Mouse (Mus musculus) liver, embryonic 12.5 days (tissue): ENCODE measurements around the gene Tnpo1. TPM values are rescaled to one million over a fixed set of nuclear protein-coding genes. Genes with fewer than 3 reads are reported as not detected.

Source experiments
- ATAC-seq: fragments of 200-750 bp; cut with Nextera tagmentation; 2 replicates; pipeline ENCODE4 v1.8.0; 2017; ENCODE audit warnings: moderate number of reproducible peaks, mild to moderate bottlenecking, moderate library complexity
- H3K27ac ChIP-seq: fragments of 300-500 bp; sonication (generic); 2 replicates; pipeline ENCODE4 v1.5.1; 2016; ENCODE audit warnings: mild to moderate bottlenecking
- H3K27me3 ChIP-seq: fragments of 300-500 bp; sonication (generic); replicated peaks from 2 replicates; pipeline ENCODE4 v1.6.1; 2016; ENCODE audit warnings: mild to moderate bottlenecking, moderate library complexity
- H3K36me3 ChIP-seq: fragments of 300-500 bp; sonication (generic); 2 replicates; pipeline ENCODE4 v1.6.1; 2016; ENCODE audit warnings: mild to moderate bottlenecking, moderate library complexity
- H3K4me1 ChIP-seq: fragments of 300-500 bp; sonication (generic); 2 replicates; pipeline ENCODE4 v1.6.1; 2016
- H3K4me2 ChIP-seq: fragments of 300-500 bp; sonication (generic); 2 replicates; pipeline ENCODE4 v1.6.1; 2016; ENCODE audit warnings: mild to moderate bottlenecking, moderate library complexity
- H3K4me3 ChIP-seq: fragments of 300-500 bp; sonication (generic); 2 replicates; pipeline ENCODE4 v1.5.1; 2016; ENCODE audit warnings: mild to moderate bottlenecking, moderate library complexity
- H3K9ac ChIP-seq: fragments of 300-500 bp; sonication (generic); 2 replicates; pipeline ENCODE4 v1.6.1; 2016; ENCODE audit warnings: mild to moderate bottlenecking, moderate library complexity
- H3K9me3 ChIP-seq: fragments of 300-500 bp; sonication (generic); replicated peaks from 2 replicates; pipeline ENCODE4 v1.6.1; 2016; ENCODE audit warnings: mild to moderate bottlenecking, moderate library complexity
- WGBS: fragments of 180-500 bp; shearing (Covaris S2); methylation state at CpG from one replicate; pipeline ENCODE4 v1.1.7; 2016; ENCODE audit not compliant: insufficient replicate concordance; 5-methylcytosine and 5-hydroxymethylcytosine counted together
- polyA plus RNA-seq: library from polyadenylated mRNA; unstranded; fragments of >200 nt; fragmentation: Nextera tagmentation; extraction: Ambion mirVana; gene quantifications from 2 replicates; pipeline ENCODE4 v1.2.1, GENCODE M21; 2016

Tnpo1 gene
- polyA plus RNA-seq, 1 experiment from 2014 or later, result 36.8 TPM

GRCm38 (mm10) chr13:98951951-98952350 lies 25.8 kb upstream of the Tnpo1 start:
- no peaks in the 10 kb centered on the region for H3K27me3 ChIP-seq
- H3K36me3 ChIP-seq, result no peaks in the 10 kb centered on the region
- ATAC-seq, result no peak
- no peaks in the 10 kb centered on the region for H3K9me3 ChIP-seq
- H3K4me2 ChIP-seq, result no peak overlapping the region
- H3K4me1 ChIP-seq, result peaks cover 8% of the 10 kb centered on the region
- H3K9ac ChIP-seq, result no peak overlapping the region
- no peak overlapping the region for H3K27ac ChIP-seq
- H3K4me3 ChIP-seq, result no peak overlapping the region
- WGBS, result 68% methylated on average over 7 of the region's 7 CpGs

- Histone ChIP-seq H3K36me3 (no peaks in the 10 kb centered on the region), H3K4me1 (peaks cover 10% of the 10 kb centered on the region), H3K27ac (no peak overlapping the region), H3K9me3 (no peaks in the 10 kb centered on the region), H3K27me3 (no peaks in the 10 kb centered on the region), H3K9ac (no peak overlapping the region), H3K4me3 (no peak overlapping the region), H3K4me2 (no peak overlapping the region)
- WGBS, result 64% methylated on average over 4 of the region's 4 CpGs
- no peak for ATAC-seq
Observed at GRCm38 (mm10) chr13:98948146-98948545, 22.0 kb upstream of the Tnpo1 start.

DNA sequence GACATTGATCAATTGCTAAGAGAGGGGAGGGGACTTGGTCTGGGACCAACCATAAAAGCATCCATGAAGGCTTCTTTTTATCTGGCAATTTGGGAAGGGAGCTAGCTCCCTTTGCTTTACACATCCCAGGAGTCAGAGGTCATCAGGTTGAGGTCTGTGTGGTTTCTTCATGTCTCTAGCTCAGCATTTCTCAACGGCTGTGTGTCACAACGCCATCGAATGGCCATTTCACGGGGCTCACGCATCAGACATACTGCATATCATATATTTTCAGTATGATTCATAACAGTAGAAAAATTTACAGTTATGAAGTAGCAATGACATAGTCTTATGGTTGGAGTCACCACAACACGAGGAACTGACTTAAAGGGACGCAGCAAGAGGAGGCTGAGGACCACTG lies 20.2 kb upstream of the Tnpo1 start:
- WGBS, result 75% methylated on average over 7 of the region's 7 CpGs
- no peaks in the 10 kb centered on the region for H3K27me3 ChIP-seq
- H3K4me3 ChIP-seq, result no peak overlapping the region
- no peaks in the 10 kb centered on the region for H3K36me3 ChIP-seq
- H3K27ac ChIP-seq, result no peak overlapping the region
- no peak overlapping the region for H3K9ac ChIP-seq
- no peak overlapping the region for H3K4me2 ChIP-seq
- H3K9me3 ChIP-seq, result no peaks in the 10 kb centered on the region
- no peak for ATAC-seq
- H3K4me1 ChIP-seq, result peaks cover 22% of the 10 kb centered on the region

DNA sequence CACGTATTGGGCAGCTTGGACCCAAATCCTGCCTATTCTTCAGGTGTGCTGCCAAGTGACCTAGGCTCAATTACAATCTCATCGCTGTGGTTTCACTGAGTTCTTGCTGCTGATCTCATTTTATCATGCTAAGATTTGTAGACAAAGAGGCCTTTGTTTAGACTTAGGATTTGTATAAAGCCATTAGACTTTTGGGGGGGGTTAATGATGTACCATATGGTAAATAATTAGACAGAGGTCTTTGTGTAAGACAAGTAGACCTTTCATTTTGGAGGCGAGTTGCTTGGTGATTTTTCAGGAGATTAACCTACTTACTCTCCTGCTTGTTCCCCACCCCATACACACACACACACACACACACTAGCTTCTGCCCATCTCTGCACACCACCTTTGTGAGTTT lies 19.7 kb upstream of the Tnpo1 start:
- no peaks in the 10 kb centered on the region for H3K27me3 ChIP-seq

DNA sequence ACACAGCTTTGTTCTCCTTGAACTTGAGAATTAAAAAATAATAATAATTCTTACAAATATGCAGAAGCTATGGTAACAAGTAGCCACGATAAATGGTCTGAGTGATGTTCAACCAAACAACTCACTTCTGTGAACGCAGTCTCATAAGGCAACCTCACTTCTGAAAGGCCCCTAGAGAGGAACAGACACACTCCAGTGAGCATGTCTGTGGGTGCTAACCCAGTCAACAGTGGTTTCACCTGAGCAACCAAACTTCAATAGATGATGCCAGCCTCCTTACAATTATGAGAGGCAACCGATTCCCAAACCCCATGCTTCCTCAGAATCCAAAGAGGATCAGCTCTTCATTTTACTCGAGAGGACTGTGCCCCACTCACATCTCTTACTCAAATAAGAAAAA lies 19.2 kb upstream of the Tnpo1 start:
- Histone ChIP-seq H3K4me2 (peak overlapping the region; percentile 56), H3K36me3 (no peaks in the 10 kb centered on the region), H3K4me1 (peaks cover 22% of the 10 kb centered on the region), H3K9me3 (no peaks in the 10 kb centered on the region), H3K27ac (no peak overlapping the region), H3K4me3 (no peak overlapping the region), H3K27me3 (no peaks in the 10 kb centered on the region), H3K9ac (no peak overlapping the region)
- 86% methylated on average over 4 of the region's 4 CpGs for WGBS
- no peak for ATAC-seq

More for the DNA sequence above, 19.7 kb upstream of the Tnpo1 start:
- H3K4me3 ChIP-seq, result no peak overlapping the region
- H3K9me3 ChIP-seq, result no peaks in the 10 kb centered on the region
- H3K36me3 ChIP-seq, result no peaks in the 10 kb centered on the region
- WGBS, result 64% methylated on average over 3 of the region's 3 CpGs
- no peak overlapping the region for H3K9ac ChIP-seq
- peaks cover 22% of the 10 kb centered on the region for H3K4me1 ChIP-seq
- no peak for ATAC-seq
- H3K27ac ChIP-seq, result no peak overlapping the region
- H3K4me2 ChIP-seq, result no peak overlapping the region

- 0 out of 2 replicates have a peak, but pooled peaks have one; percentile 46 for ATAC-seq
- H3K4me2 ChIP-seq, result peak overlapping the region; percentile 56
- WGBS, result 35% methylated on average over 7 of the region's 7 CpGs
Observed at GRCm38 (mm10) chr13:98944620-98945081, 18.5 kb upstream of the Tnpo1 start.

DNA sequence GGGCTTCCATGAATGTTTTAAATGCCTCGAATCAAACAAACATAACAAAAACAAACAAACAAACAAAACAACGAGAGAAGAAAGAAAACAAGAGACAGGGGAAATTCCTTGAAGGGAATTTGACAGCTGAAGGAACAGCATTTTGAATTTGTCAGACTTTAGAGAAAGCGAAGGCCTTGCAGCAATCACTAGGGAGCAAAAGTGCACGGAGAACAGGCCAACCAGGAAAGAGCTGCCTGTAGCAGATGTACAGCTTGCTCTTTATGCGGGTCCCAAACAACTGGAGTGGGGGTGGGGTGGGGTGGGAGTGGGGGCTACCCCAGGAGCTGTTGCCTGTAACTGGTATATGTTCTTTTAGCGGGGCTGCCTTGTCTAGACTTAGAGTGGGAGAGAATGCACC lies 16.2 kb upstream of the Tnpo1 start:
- no peak for ATAC-seq
- H3K9ac ChIP-seq, result 0 out of 2 replicates have a peak overlapping the region, but pooled peaks have one; percentile 30
- WGBS, result 46% methylated on average over 6 of the region's 6 CpGs
- H3K4me2 ChIP-seq, result no peak overlapping the region
- no peaks in the 10 kb centered on the region for H3K27me3 ChIP-seq
- no peaks in the 10 kb centered on the region for H3K36me3 ChIP-seq
- H3K4me1 ChIP-seq, result peaks cover 22% of the 10 kb centered on the region
- 0 out of 2 replicates have a peak overlapping the region, but pooled peaks have one; percentile 41 for H3K27ac ChIP-seq
- no peak overlapping the region for H3K4me3 ChIP-seq
- H3K9me3 ChIP-seq, result no peaks in the 10 kb centered on the region

More at GRCm38 (mm10) chr13:98944620-98945081, 18.5 kb upstream of the Tnpo1 start:
- H3K27me3 ChIP-seq, result no peaks in the 10 kb centered on the region
- H3K9me3 ChIP-seq, result no peaks in the 10 kb centered on the region
- no peaks in the 10 kb centered on the region for H3K36me3 ChIP-seq
- peak overlapping the region; percentile 25; the same call in 1 of the 2 replicates for H3K27ac ChIP-seq
- H3K4me3 ChIP-seq, result peak overlapping the region; percentile 52
- peak overlapping the region; percentile 57 for H3K9ac ChIP-seq
- H3K4me1 ChIP-seq, result peaks cover 22% of the 10 kb centered on the region

DNA sequence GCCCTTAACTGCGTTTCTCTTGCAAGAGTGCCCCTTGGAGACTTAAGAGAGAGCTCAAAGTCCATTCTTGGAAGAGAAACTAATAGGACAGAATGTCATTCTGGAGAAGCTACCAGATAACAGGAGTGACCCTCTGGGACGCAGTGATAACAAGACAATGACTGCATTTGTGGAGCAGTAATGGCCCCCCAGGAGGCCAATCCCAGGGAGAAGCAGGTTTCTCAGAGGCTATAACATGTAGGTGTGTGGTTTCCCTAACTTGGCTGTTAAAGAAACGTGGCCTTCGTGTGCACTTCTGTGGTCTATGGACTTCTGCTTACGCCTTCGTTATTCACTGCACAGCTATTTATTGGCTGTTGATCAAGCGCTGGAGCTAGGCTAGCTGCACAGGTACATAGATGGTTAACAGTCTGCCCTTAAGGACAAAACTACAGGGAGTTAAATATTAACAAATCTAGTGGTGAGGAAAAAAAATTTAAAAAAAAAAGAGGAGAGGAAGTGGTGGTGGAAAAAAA lies 15.7 kb upstream of the Tnpo1 start:
- Histone ChIP-seq H3K4me1 (peaks cover 22% of the 10 kb centered on the region), H3K9me3 (no peaks in the 10 kb centered on the region), H3K4me3 (no peak overlapping the region), H3K27ac (0 out of 2 replicates have a peak overlapping the region, but pooled peaks have one; percentile 41), H3K9ac (0 out of 2 replicates have a peak overlapping the region, but pooled peaks have one; percentile 30), H3K4me2 (peak overlapping the region; percentile 32), H3K36me3 (no peaks in the 10 kb centered on the region), H3K27me3 (no peaks in the 10 kb centered on the region)
- peak; percentile 66 for ATAC-seq
- WGBS, result 30% methylated on average over 7 of the region's 7 CpGs

- H3K4me2 ChIP-seq, result no peak overlapping the region
- H3K4me1 ChIP-seq, result peaks cover 7% of the 10 kb centered on the region
- H3K4me3 ChIP-seq, result no peak overlapping the region
- WGBS, result 66% methylated on average over 6 of the region's 6 CpGs
- H3K9ac ChIP-seq, result no peak overlapping the region
- H3K36me3 ChIP-seq, result no peaks in the 10 kb centered on the region
- H3K27me3 ChIP-seq, result no peaks in the 10 kb centered on the region
- H3K9me3 ChIP-seq, result no peaks in the 10 kb centered on the region
- no peak overlapping the region for H3K27ac ChIP-seq
- ATAC-seq, result no peak
Observed at GRCm38 (mm10) chr13:98937108-98937507, 10.9 kb upstream of the Tnpo1 start.

- H3K36me3 ChIP-seq, result 0 out of 2 replicates have a peak, but pooled peaks cover 2% of the 10 kb centered on the region
- no peak overlapping the region for H3K27ac ChIP-seq
- H3K27me3 ChIP-seq, result no peaks in the 10 kb centered on the region
- no peaks in the 10 kb centered on the region for H3K9me3 ChIP-seq
- no peak for ATAC-seq
- no peak overlapping the region for H3K9ac ChIP-seq
- WGBS, result 80% methylated on average over 2 of the region's 2 CpGs
- H3K4me3 ChIP-seq, result no peak overlapping the region
- no peak overlapping the region for H3K4me2 ChIP-seq
- peaks cover 17% of the 10 kb centered on the region for H3K4me1 ChIP-seq
Observed at GRCm38 (mm10) chr13:98928908-98929307, 2.7 kb upstream of the Tnpo1 start.

DNA sequence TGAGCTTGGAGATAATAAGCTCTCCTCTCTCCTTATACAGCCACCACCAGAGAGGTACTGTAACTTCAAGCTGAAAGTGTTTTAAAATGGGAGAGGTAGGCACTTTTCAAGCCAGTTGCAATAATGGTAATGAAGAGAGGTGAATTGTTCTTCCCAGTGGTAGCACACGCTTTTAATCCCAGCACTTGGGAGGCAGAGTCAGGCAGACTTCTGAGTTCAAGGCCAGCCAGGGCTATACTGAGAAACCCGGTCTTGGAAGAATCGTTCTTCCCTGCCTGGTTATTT lies 716 bp upstream of the Tnpo1 start:
- peak overlapping the region; percentile 91 for H3K9ac ChIP-seq
- peak overlapping the region; percentile 89 for H3K4me2 ChIP-seq
- H3K36me3 ChIP-seq, result peaks cover 13% of the 10 kb centered on the region
- H3K27ac ChIP-seq, result peak overlapping the region; percentile 87; the same call in 1 of the 2 replicates
- peaks cover 28% of the 10 kb centered on the region for H3K4me1 ChIP-seq
- no peaks in the 10 kb centered on the region for H3K27me3 ChIP-seq
- 61% methylated on average over 3 of the region's 3 CpGs for WGBS
- H3K4me3 ChIP-seq, result peak overlapping the region; percentile 98
- 0 out of 2 replicates have a peak, but pooled peaks have one; percentile 0 for ATAC-seq
- no peaks in the 10 kb centered on the region for H3K9me3 ChIP-seq

DNA sequence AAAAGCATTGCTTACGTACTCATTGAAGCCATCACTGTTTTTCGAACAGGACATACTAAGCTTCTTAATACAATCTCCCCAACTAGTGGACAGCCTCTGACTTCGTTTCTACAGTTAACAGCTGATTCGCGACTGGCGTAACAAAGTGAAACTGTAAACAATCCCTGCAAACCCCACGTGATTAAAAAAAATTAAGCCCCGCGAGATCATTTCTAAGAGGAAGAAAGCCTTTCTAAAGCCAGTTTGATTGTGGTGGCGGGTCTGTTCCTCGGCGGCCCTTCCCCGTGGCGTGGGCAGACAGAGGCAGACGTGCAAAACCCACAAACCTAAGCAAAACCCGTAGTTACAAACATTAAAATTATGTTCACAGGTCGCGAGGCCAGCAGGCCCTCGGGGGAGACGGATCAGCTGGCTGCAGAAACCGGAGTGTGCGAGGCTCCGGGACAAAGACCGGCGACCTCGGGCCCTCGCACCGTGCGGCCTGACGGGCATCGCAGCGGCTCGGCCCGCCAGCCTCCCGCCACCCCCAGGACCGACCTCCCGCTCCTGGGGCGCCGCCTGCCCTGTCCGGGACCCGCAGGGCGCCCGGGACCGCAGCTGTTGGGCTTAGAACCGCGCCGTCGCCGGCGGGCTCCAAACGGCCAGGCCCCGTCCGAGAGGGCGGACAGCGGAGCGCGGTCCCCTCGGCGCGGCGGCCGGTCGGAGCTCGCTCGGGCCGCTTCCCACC lies 535 bp downstream of the Tnpo1 start:
- peak overlapping the region; percentile 87 for H3K27ac ChIP-seq
- H3K4me2 ChIP-seq, result peak overlapping the region; percentile 89
- ATAC-seq, result peak; percentile 72
- peaks cover 33% of the 10 kb centered on the region for H3K4me1 ChIP-seq
- peak overlapping the region; percentile 91 for H3K9ac ChIP-seq
- under 1% methylated on average over 66 of the region's 66 CpGs for WGBS
- peak overlapping the region; percentile 98 for H3K4me3 ChIP-seq
- H3K36me3 ChIP-seq, result peaks cover 21% of the 10 kb centered on the region
- H3K9me3 ChIP-seq, result no peaks in the 10 kb centered on the region
- no peaks in the 10 kb centered on the region for H3K27me3 ChIP-seq
